Mouse (Mus musculus) testis, postnatal 14 days (tissue): ENCODE data around the gene Sqor.

Experiments
- DNase-seq: peaks from one replicate; pipeline ENCODE4 v3.0.0; 2021; ENCODE audit warnings: low spot score

Gene Sqor

GRCm38 (mm10) chr2:122765071-122765793, at the start of gene Sqor:
Gene Sqor (plus strand): TSS chr2:122765237.
- DNase-seq = peak; percentile 47

GRCm38 (mm10) chr2:122716301-122716842, 48.7 kb upstream of the Sqor start:
- no peak for DNase-seq

- no peak for DNase-seq
Measured at GRCm38 (mm10) chr2:122719232-122719631, 45.8 kb upstream of the Sqor start.

- DNase-seq = no peak
Measured at GRCm38 (mm10) chr2:122720564-122720963, 44.5 kb upstream of the Sqor start.

GRCm38 (mm10) chr2:122725604-122726003, 39.4 kb upstream of the Sqor start:
- DNase-seq = peak; percentile 16

- no peak for DNase-seq
Measured at GRCm38 (mm10) chr2:122731456-122731855, 33.6 kb upstream of the Sqor start.

GRCm38 (mm10) chr2:122737894-122738830, 26.9 kb upstream of the Sqor start, which contains the start of gene Bloc1s6:
Gene Bloc1s6 (plus strand): TSS chr2:122738503.
- peak; percentile 90 for DNase-seq

GRCm38 (mm10) chr2:122739023-122739422, 26.0 kb upstream of the Sqor start:
- no peak for DNase-seq

GRCm38 (mm10) chr2:122746461-122746860, 18.6 kb upstream of the Sqor start:
- DNase-seq = no peak

GRCm38 (mm10) chr2:122753739-122754343, 11.2 kb upstream of the Sqor start:
- DNase-seq = no peak

- no peak for DNase-seq
Measured at GRCm38 (mm10) chr2:122759791-122760190, 5.2 kb upstream of the Sqor start.

- DNase-seq = no peak
Measured at GRCm38 (mm10) chr2:122762991-122763390, 2.0 kb upstream of the Sqor start.

- DNase-seq = no peak
Measured at GRCm38 (mm10) chr2:122764526-122764925, 511 bp upstream of the Sqor start.

- DNase-seq = no peak
Measured at GRCm38 (mm10) chr2:122765794-122766145, 733 bp downstream of the Sqor start.

GRCm38 (mm10) chr2:122771002-122771401, 6.0 kb downstream of the Sqor start:
- DNase-seq = no peak

GRCm38 (mm10) chr2:122772899-122773298, 7.9 kb downstream of the Sqor start:
- DNase-seq = no peak

- DNase-seq = no peak
Measured at GRCm38 (mm10) chr2:122775491-122775890, 10.5 kb downstream of the Sqor start.

- DNase-seq = no peak
Measured at GRCm38 (mm10) chr2:122776823-122777222, 11.8 kb downstream of the Sqor start.

GRCm38 (mm10) chr2:122779967-122780366, 14.9 kb downstream of the Sqor start:
- DNase-seq = no peak

GRCm38 (mm10) chr2:122780447-122780846, 15.4 kb downstream of the Sqor start:
- DNase-seq = no peak

GRCm38 (mm10) chr2:122781590-122782356, 16.7 kb downstream of the Sqor start:
- no peak for DNase-seq

- no peak for DNase-seq
Measured at GRCm38 (mm10) chr2:122783730-122784129, 18.7 kb downstream of the Sqor start.
